Mouse (Mus musculus): ENCODE results near the gene Vkorc1l1.

GRCm38 (mm10) chr5:129997700-129998099 is 55.9 kb downstream of the Vkorc1l1 start:
- no peak for TF ChIP-seq CTCF (IDR thresholded peaks at IDR 0.05; ENCODE audit: insufficient read depth, low read depth, low read length)
- TF ChIP-seq POLR2A (IDR thresholded peaks at IDR 0.05; ENCODE audit: insufficient read depth, low read depth, low read length) = no peak

Measured in olfactory bulb, adult 2 months (tissue).